Mouse (Mus musculus): Measurements from ENCODE around the gene Trpm3. TPM values are rescaled to one million over a fixed set of nuclear protein-coding genes. Genes with fewer than 3 reads are reported as not detected.

Trpm3 gene
- total and polyA plus RNA-seq, 2 experiments from 2014 or later, result 0.52 to 0.95 TPM

GRCm38 (mm10) chr19:22700871-22701651 lies 562.2 kb downstream of the Trpm3 start:
- no peaks in the 10 kb centered on the region for H3K36me3 ChIP-seq (replicated peaks; ENCODE audit: control insufficient read depth, insufficient read depth, low read length)
- no peaks in the 10 kb centered on the region for H3K4me1 ChIP-seq (ENCODE audit: control insufficient read depth, insufficient read depth)
- H3K27ac ChIP-seq (ENCODE audit: low read depth), result no peak overlapping the region
- H3K9me3 ChIP-seq (replicated peaks; ENCODE audit: control insufficient read depth, low read length), result no peaks in the 10 kb centered on the region
- no peak for DNase-seq (ENCODE audit: low spot score)
- no peak for TF ChIP-seq EP300 (IDR thresholded peaks at IDR 0.05; ENCODE audit: low read depth)
- no peak for TF ChIP-seq CTCF (IDR thresholded peaks at IDR 0.05; ENCODE audit: low read depth)
- 78% methylated on average over 5 of the region's 5 CpGs for WGBS
- no peak overlapping the region for H3K4me3 ChIP-seq (ENCODE audit: low read depth, low read length)
- ATAC-seq (ENCODE audit: insufficient read depth, low read depth), result no peak
- H3K9ac ChIP-seq (replicated peaks; ENCODE audit: low read depth, low read length), result no peak overlapping the region
- peaks cover 6% of the 10 kb centered on the region; the same call in 1 of the 2 replicates for H3K27me3 ChIP-seq (ENCODE audit: control insufficient read depth, insufficient read depth, low read length)
- no peak overlapping the region for H3K4me2 ChIP-seq (ENCODE audit: low read depth, low read length)

GRCm38 (mm10) chr19:22703876-22704275 lies 565.0 kb downstream of the Trpm3 start:
- TF ChIP-seq EP300 (IDR thresholded peaks at IDR 0.05; ENCODE audit: low read depth) (no peak), CTCF (IDR thresholded peaks at IDR 0.05; ENCODE audit: low read depth) (no peak)
- H3K27me3 ChIP-seq (ENCODE audit: control insufficient read depth, insufficient read depth, low read length), result peaks cover 6% of the 10 kb centered on the region; the same call in 1 of the 2 replicates
- no peaks in the 10 kb centered on the region for H3K4me1 ChIP-seq (ENCODE audit: control insufficient read depth, insufficient read depth)
- no peaks in the 10 kb centered on the region for H3K9me3 ChIP-seq (replicated peaks; ENCODE audit: control insufficient read depth, low read length)
- H3K9ac ChIP-seq (replicated peaks; ENCODE audit: low read depth, low read length), result no peak overlapping the region
- ATAC-seq (ENCODE audit: insufficient read depth, low read depth) (no peak), DNase-seq (ENCODE audit: low spot score) (no peak)
- no peaks in the 10 kb centered on the region for H3K36me3 ChIP-seq (replicated peaks; ENCODE audit: control insufficient read depth, insufficient read depth, low read length)
- 41% methylated on average over 6 of the region's 6 CpGs for WGBS
- no peak overlapping the region for H3K27ac ChIP-seq (ENCODE audit: low read depth)
- no peak overlapping the region for H3K4me2 ChIP-seq (ENCODE audit: low read depth, low read length)
- H3K4me3 ChIP-seq (ENCODE audit: low read depth, low read length), result no peak overlapping the region

- no peak for DNase-seq (ENCODE audit: low spot score)
- H3K4me1 ChIP-seq (ENCODE audit: control insufficient read depth, insufficient read depth), result no peaks in the 10 kb centered on the region
- H3K9me3 ChIP-seq (replicated peaks; ENCODE audit: control insufficient read depth, low read length), result no peaks in the 10 kb centered on the region
- H3K27me3 ChIP-seq (ENCODE audit: control insufficient read depth, insufficient read depth, low read length), result peaks cover 6% of the 10 kb centered on the region; the same call in 1 of the 2 replicates
- no peak for ATAC-seq (ENCODE audit: insufficient read depth, low read depth)
- no peak overlapping the region for H3K9ac ChIP-seq (replicated peaks; ENCODE audit: low read depth, low read length)
- TF ChIP-seq EP300 (IDR thresholded peaks at IDR 0.05; ENCODE audit: low read depth) (no peak), CTCF (IDR thresholded peaks at IDR 0.05; ENCODE audit: low read depth) (no peak)
- no peak overlapping the region for H3K4me2 ChIP-seq (ENCODE audit: low read depth, low read length)
- no peaks in the 10 kb centered on the region for H3K36me3 ChIP-seq (replicated peaks; ENCODE audit: control insufficient read depth, insufficient read depth, low read length)
- no peak overlapping the region for H3K4me3 ChIP-seq (ENCODE audit: low read depth, low read length)
- no peak overlapping the region for H3K27ac ChIP-seq (ENCODE audit: low read depth)
Measured at GRCm38 (mm10) chr19:22705414-22705813, 566.6 kb downstream of the Trpm3 start.

- Histone ChIP-seq H3K4me1 (ENCODE audit: control insufficient read depth, insufficient read depth) (no peaks in the 10 kb centered on the region), H3K27me3 (ENCODE audit: control insufficient read depth, insufficient read depth, low read length) (no peaks in the 10 kb centered on the region), H3K27ac (ENCODE audit: low read depth) (no peak overlapping the region), H3K9ac (replicated peaks; ENCODE audit: low read depth, low read length) (no peak overlapping the region), H3K9me3 (replicated peaks; ENCODE audit: control insufficient read depth, low read length) (no peaks in the 10 kb centered on the region), H3K4me3 (ENCODE audit: low read depth, low read length) (no peak overlapping the region), H3K36me3 (replicated peaks; ENCODE audit: control insufficient read depth, insufficient read depth, low read length) (no peaks in the 10 kb centered on the region), H3K4me2 (ENCODE audit: low read depth, low read length) (no peak overlapping the region)
- no peak for ATAC-seq (ENCODE audit: insufficient read depth, low read depth)
- DNase-seq (ENCODE audit: low spot score), result no peak
- WGBS, result 59% methylated on average over 2 of the region's 2 CpGs
- TF ChIP-seq CTCF (IDR thresholded peaks at IDR 0.05; ENCODE audit: low read depth) (no peak), EP300 (IDR thresholded peaks at IDR 0.05; ENCODE audit: low read depth) (no peak)
Measured at GRCm38 (mm10) chr19:22719027-22719426, 580.2 kb downstream of the Trpm3 start.

- Histone ChIP-seq H3K27ac (ENCODE audit: low read depth) (no peak overlapping the region), H3K9me3 (replicated peaks; ENCODE audit: control insufficient read depth, low read length) (no peaks in the 10 kb centered on the region), H3K4me3 (ENCODE audit: low read depth, low read length) (no peak overlapping the region), H3K36me3 (replicated peaks; ENCODE audit: control insufficient read depth, insufficient read depth, low read length) (no peaks in the 10 kb centered on the region), H3K4me2 (ENCODE audit: low read depth, low read length) (no peak overlapping the region), H3K4me1 (ENCODE audit: control insufficient read depth, insufficient read depth) (no peaks in the 10 kb centered on the region), H3K27me3 (ENCODE audit: control insufficient read depth, insufficient read depth, low read length) (no peaks in the 10 kb centered on the region), H3K9ac (replicated peaks; ENCODE audit: low read depth, low read length) (no peak overlapping the region)
- ATAC-seq (ENCODE audit: insufficient read depth, low read depth) (no peak), DNase-seq (ENCODE audit: low spot score) (no peak)
- WGBS, result 70% methylated on average over 2 of the region's 2 CpGs
- no peak for TF ChIP-seq CTCF (IDR thresholded peaks at IDR 0.05; ENCODE audit: low read depth)
- TF ChIP-seq EP300 (IDR thresholded peaks at IDR 0.05; ENCODE audit: low read depth), result no peak
Measured at GRCm38 (mm10) chr19:22729846-22730245, 591.0 kb downstream of the Trpm3 start.

GRCm38 (mm10) chr19:22730971-22731370 lies 592.1 kb downstream of the Trpm3 start:
- ATAC-seq (ENCODE audit: insufficient read depth, low read depth), result no peak
- H3K9me3 ChIP-seq (replicated peaks; ENCODE audit: control insufficient read depth, low read length), result no peaks in the 10 kb centered on the region

More at GRCm38 (mm10) chr19:22730971-22731370, 592.1 kb downstream of the Trpm3 start:
- no peak overlapping the region for H3K4me2 ChIP-seq (ENCODE audit: low read depth, low read length)
- no peaks in the 10 kb centered on the region for H3K36me3 ChIP-seq (replicated peaks; ENCODE audit: control insufficient read depth, insufficient read depth, low read length)
- no peaks in the 10 kb centered on the region for H3K4me1 ChIP-seq (ENCODE audit: control insufficient read depth, insufficient read depth)
- no peak for DNase-seq (ENCODE audit: low spot score)
- no peak overlapping the region for H3K4me3 ChIP-seq (ENCODE audit: low read depth, low read length)
- no peaks in the 10 kb centered on the region for H3K27me3 ChIP-seq (ENCODE audit: control insufficient read depth, insufficient read depth, low read length)
- TF ChIP-seq CTCF (IDR thresholded peaks at IDR 0.05; ENCODE audit: low read depth), result no peak
- TF ChIP-seq EP300 (IDR thresholded peaks at IDR 0.05; ENCODE audit: low read depth), result no peak
- no peak overlapping the region for H3K9ac ChIP-seq (replicated peaks; ENCODE audit: low read depth, low read length)
- no peak overlapping the region for H3K27ac ChIP-seq (ENCODE audit: low read depth)
